Mouse (Mus musculus) erythroblast, embryonic 14.5 days (primary cell): ENCODE data around the gene Col20a1. TPM values are rescaled to one million over a fixed set of nuclear protein-coding genes. Genes with fewer than 3 reads are reported as not detected.

ENCODE experiments used
- H3K27me3 ChIP-seq: 2 replicates; pipeline ENCODE4 v1.6.1; 2012; ENCODE audit warnings: inconsistent platforms; ENCODE audit not compliant: control insufficient read depth
- H3K36me3 ChIP-seq: 2 replicates; pipeline ENCODE4 v1.6.1; 2012; ENCODE audit warnings: mild to moderate bottlenecking, inconsistent platforms; ENCODE audit not compliant: control insufficient read depth
- H3K4me1 ChIP-seq: 2 replicates; pipeline ENCODE4 v1.6.1; 2012; ENCODE audit warnings: inconsistent platforms; ENCODE audit not compliant: control insufficient read depth
- H3K4me3 ChIP-seq: replicated peaks from 2 replicates; pipeline ENCODE3; 2012; ENCODE audit warnings: moderate library complexity, mild to moderate bottlenecking, inconsistent platforms
- H3K9me3 ChIP-seq: 2 replicates; pipeline ENCODE4 v1.6.1; 2012; ENCODE audit warnings: low read length, inconsistent platforms, mixed read lengths; ENCODE audit not compliant: control insufficient read depth
- GATA1 ChIP-seq: IDR thresholded peaks from 2 replicates; pipeline ENCODE4 v1.6.1; 2012; ENCODE audit warnings: low read length, inconsistent platforms, mixed read lengths
- TAL1 ChIP-seq: IDR thresholded peaks from 3 replicates; pipeline ENCODE4 v1.6.1; 2012; ENCODE audit warnings: low read length, inconsistent platforms, mixed read lengths
- polyA plus RNA-seq: library from polyadenylated mRNA; stranded (reverse); fragments of >175 nt; gene quantifications from 2 replicates; pipeline ENCODE4 v1.2.3, GENCODE M21; 2012

The Col20a1 gene
- polyA plus RNA-seq = 0.12 and 0.18 TPM in 2 replicates

- Histone ChIP-seq H3K9me3 (no peaks in the 10 kb centered on the region), H3K4me3 (no peak within 1 kb of the TSS), H3K27me3 (no peaks in the 10 kb centered on the region), H3K36me3 (peaks cover 19% of the 10 kb centered on the region), H3K4me1 (no peaks in the 10 kb centered on the region; the same call in 1 of the 2 replicates)
- TF ChIP-seq GATA1 = no peak
- no peak for TF ChIP-seq TAL1
These were observed at the start of gene Col20a1 for GRCm38 (mm10) chr2:180986449-180986848. Gene Col20a1 (plus strand): TSS chr2:180986535.

GRCm38 (mm10) chr2:180940187-180940586, 46.1 kb upstream of the Col20a1 start:
- no peaks in the 10 kb centered on the region for H3K4me1 ChIP-seq
- TF ChIP-seq GATA1 (no peak), TAL1 (no peak)
- H3K36me3 ChIP-seq = no peaks in the 10 kb centered on the region
- no peaks in the 10 kb centered on the region for H3K27me3 ChIP-seq
- no peak overlapping the region for H3K4me3 ChIP-seq
- H3K9me3 ChIP-seq = no peaks in the 10 kb centered on the region

- Histone ChIP-seq H3K9me3 (no peaks in the 10 kb centered on the region), H3K36me3 (no peaks in the 10 kb centered on the region), H3K4me1 (no peaks in the 10 kb centered on the region), H3K4me3 (no peak overlapping the region), H3K27me3 (no peaks in the 10 kb centered on the region)
- TF ChIP-seq TAL1 (no peak), GATA1 (no peak)
These were observed 44.5 kb upstream of the Col20a1 start for GRCm38 (mm10) chr2:180941869-180942268.

GRCm38 (mm10) chr2:180949947-180950346, 36.4 kb upstream of the Col20a1 start:
- Histone ChIP-seq H3K9me3 (no peaks in the 10 kb centered on the region), H3K27me3 (peaks cover 40% of the 10 kb centered on the region)
- TF ChIP-seq TAL1 = no peak
- no peak for TF ChIP-seq GATA1

GRCm38 (mm10) chr2:180952731-180953171, 33.6 kb upstream of the Col20a1 start:
- Histone ChIP-seq H3K9me3 (no peaks in the 10 kb centered on the region), H3K27me3 (peaks cover 62% of the 10 kb centered on the region), H3K36me3 (no peaks in the 10 kb centered on the region), H3K4me3 (no peak overlapping the region), H3K4me1 (no peaks in the 10 kb centered on the region)
- TF ChIP-seq GATA1 (no peak), TAL1 (no peak)

More at GRCm38 (mm10) chr2:180949947-180950346, 36.4 kb upstream of the Col20a1 start:
- Histone ChIP-seq H3K4me1 (no peaks in the 10 kb centered on the region), H3K4me3 (no peak overlapping the region), H3K36me3 (no peaks in the 10 kb centered on the region)

- H3K36me3 ChIP-seq = no peaks in the 10 kb centered on the region
- TF ChIP-seq TAL1 (no peak), GATA1 (no peak)
- H3K27me3 ChIP-seq = peaks cover 67% of the 10 kb centered on the region
- H3K4me3 ChIP-seq = no peak overlapping the region
- no peaks in the 10 kb centered on the region for H3K4me1 ChIP-seq
- H3K9me3 ChIP-seq = no peaks in the 10 kb centered on the region
These were observed 32.7 kb upstream of the Col20a1 start for GRCm38 (mm10) chr2:180953638-180954037.

- Histone ChIP-seq H3K4me1 (no peaks in the 10 kb centered on the region), H3K36me3 (no peaks in the 10 kb centered on the region), H3K27me3 (peaks cover 69% of the 10 kb centered on the region), H3K9me3 (no peaks in the 10 kb centered on the region), H3K4me3 (no peak within 1 kb of the TSS)
- no peak for TF ChIP-seq TAL1
- TF ChIP-seq GATA1 = no peak
These were observed 32.0 kb upstream of the Col20a1 start, which contains the start of gene Nkain4 for GRCm38 (mm10) chr2:180954061-180955047. Gene Nkain4 (minus strand): TSS chr2:180954699.

GRCm38 (mm10) chr2:180959605-180960004, 26.7 kb upstream of the Col20a1 start:
- Histone ChIP-seq H3K4me1 (peaks cover 21% of the 10 kb centered on the region), H3K9me3 (no peaks in the 10 kb centered on the region), H3K27me3 (peaks cover 33% of the 10 kb centered on the region), H3K4me3 (no peak overlapping the region), H3K36me3 (no peaks in the 10 kb centered on the region)
- no peak for TF ChIP-seq GATA1
- no peak for TF ChIP-seq TAL1

GRCm38 (mm10) chr2:180960187-180960586, 26.1 kb upstream of the Col20a1 start:
- H3K4me1 ChIP-seq = peaks cover 23% of the 10 kb centered on the region
- no peak overlapping the region for H3K4me3 ChIP-seq
- no peaks in the 10 kb centered on the region for H3K9me3 ChIP-seq
- H3K36me3 ChIP-seq = no peaks in the 10 kb centered on the region
- TF ChIP-seq TAL1 (no peak), GATA1 (no peak)
- peaks cover 27% of the 10 kb centered on the region for H3K27me3 ChIP-seq
